Mouse (Mus musculus) thymus, adult 2 months (tissue): ENCODE measurements at regions not wholly inside any gene's neighbourhood (a gene's known extent, or its start where the extent isn't known, plus 50 kb on each side); places are given as distances from the start of the nearest gene placed in this dataset.

Source experiments
- DNase-seq: peaks from one replicate; pipeline ENCODE4 v3.0.0; 2021
- H3K27ac ChIP-seq: fragments of 200-500 bp; 2 replicates; pipeline ENCODE4 v1.5.1; 2012; ENCODE audit warnings: low read length, control low read depth; ENCODE audit not compliant: control insufficient read depth, insufficient read depth
- H3K27me3 ChIP-seq: fragments of 200-500 bp; 2 replicates; pipeline ENCODE4 v1.6.1; 2012; ENCODE audit warnings: mild to moderate bottlenecking, low read length, moderate library complexity, mixed read lengths; ENCODE audit not compliant: control insufficient read depth, insufficient read depth
- H3K36me3 ChIP-seq: fragments of 200-500 bp; 2 replicates; pipeline ENCODE4 v1.6.1; 2012; ENCODE audit warnings: mild to moderate bottlenecking, low read length, moderate library complexity; ENCODE audit not compliant: control insufficient read depth, insufficient read depth
- H3K4me1 ChIP-seq: fragments of 200-500 bp; replicated peaks from 2 replicates; pipeline ENCODE4 v1.6.1; 2012; ENCODE audit warnings: low read length; ENCODE audit not compliant: control insufficient read depth, insufficient read depth
- H3K4me3 ChIP-seq: fragments of 200-500 bp; 2 replicates; pipeline ENCODE4 v1.5.1; 2012; ENCODE audit warnings: mild to moderate bottlenecking, low read length, control low read depth, moderate library complexity; ENCODE audit not compliant: control insufficient read depth, insufficient read depth
- CTCF ChIP-seq: fragments of 200-500 bp; IDR thresholded peaks from 2 replicates; pipeline ENCODE4 v1.5.1; 2012; ENCODE audit warnings: mild to moderate bottlenecking, control low read depth, low read length, moderate library complexity, borderline replicate concordance; ENCODE audit not compliant: control insufficient read depth, poor library complexity, insufficient read depth; ENCODE audit errors: extremely low read depth
- POLR2A ChIP-seq: fragments of 200-500 bp; IDR thresholded peaks from 2 replicates; pipeline ENCODE4 v1.6.1; 2012; ENCODE audit warnings: mild to moderate bottlenecking, low read length, control low read depth, moderate library complexity; ENCODE audit not compliant: control insufficient read depth, poor library complexity, insufficient read depth; ENCODE audit errors: extremely low read depth
- WGBS: fragments of 180-500 bp; shearing (Covaris S2); methylation state at CpG from one replicate; pipeline ENCODE4 v1.1.7; 2018; 5-methylcytosine and 5-hydroxymethylcytosine counted together

GRCm38 (mm10) chr2:73978072-73978471 is 66.9 kb upstream of the Atp5g3 start:
- no peak for DNase-seq
- WGBS: 93% methylated on average over 15 of the region's 15 CpGs
- no peak for TF ChIP-seq CTCF
- TF ChIP-seq POLR2A: no peak
- Histone ChIP-seq H3K27ac (no peak overlapping the region), H3K36me3 (no peaks in the 10 kb centered on the region), H3K27me3 (no peaks in the 10 kb centered on the region), H3K4me1 (no peaks in the 10 kb centered on the region), H3K4me3 (no peak overlapping the region)

GRCm38 (mm10) chr2:73973774-73974173 is 62.6 kb upstream of the Atp5g3 start:
- H3K27me3 ChIP-seq: no peaks in the 10 kb centered on the region
- no peak for DNase-seq
- TF ChIP-seq CTCF (no peak), POLR2A (no peak)
- no peaks in the 10 kb centered on the region for H3K4me1 ChIP-seq
- H3K27ac ChIP-seq: no peak overlapping the region
- no peak overlapping the region for H3K4me3 ChIP-seq
- 18% methylated on average over 3 of the region's 3 CpGs for WGBS
- no peaks in the 10 kb centered on the region for H3K36me3 ChIP-seq

- no peak overlapping the region for H3K27ac ChIP-seq
- WGBS: 57% methylated on average over 7 of the region's 7 CpGs
Measured at GRCm38 (mm10) chr2:73967618-73968017, 56.5 kb upstream of the Atp5g3 start.

GRCm38 (mm10) chr2:73965595-73965994 is 54.5 kb upstream of the Atp5g3 start:
- no peaks in the 10 kb centered on the region for H3K36me3 ChIP-seq
- DNase-seq: peak; percentile 11
- no peak overlapping the region for H3K4me3 ChIP-seq
- no peak overlapping the region for H3K27ac ChIP-seq
- TF ChIP-seq POLR2A: no peak
- no peak for TF ChIP-seq CTCF
- 13% methylated on average over 4 of the region's 4 CpGs for WGBS
- no peaks in the 10 kb centered on the region for H3K4me1 ChIP-seq
- no peaks in the 10 kb centered on the region for H3K27me3 ChIP-seq

More at GRCm38 (mm10) chr2:73967618-73968017, 56.5 kb upstream of the Atp5g3 start:
- Histone ChIP-seq H3K36me3 (no peaks in the 10 kb centered on the region), H3K4me3 (no peak overlapping the region), H3K27me3 (no peaks in the 10 kb centered on the region), H3K4me1 (no peaks in the 10 kb centered on the region)
- no peak for TF ChIP-seq CTCF
- no peak for TF ChIP-seq POLR2A
- DNase-seq: no peak
